Mouse (Mus musculus): ENCODE measurements at regions not wholly inside any gene's neighbourhood (a gene's known extent, or its start where the extent isn't known, plus 50 kb on each side); places are given as distances from the start of the nearest gene placed in this dataset.

GRCm38 (mm10) chr13:43948606-43949005 is 164.0 kb downstream of the Cd83 start:
- TF ChIP-seq POLR2A (IDR thresholded peaks at IDR 0.05; ENCODE audit: borderline replicate concordance, insufficient read depth, low read length) (no peak), CTCF (IDR thresholded peaks at IDR 0.05; ENCODE audit: borderline replicate concordance, insufficient read depth, low read depth, low read length) (no peak)

Measured in cerebellum, adult 2 months (tissue).